Mouse (Mus musculus): ENCODE measurements at regions not wholly inside any gene's neighbourhood (a gene's known extent, or its start where the extent isn't known, plus 50 kb on each side); places are given as distances from the start of the nearest gene placed in this dataset.
"Not testable (repeated sequence)": the region's sequence is repeated elsewhere in the genome, so short reads cannot be mapped to it uniquely, and the experiment has no call there.

- not testable (repeated sequence) for H3K4me1 ChIP-seq (replicated peaks; ENCODE audit: control insufficient read depth, insufficient read depth, low read length); ATAC-seq (replicated peaks; ENCODE audit: low FRiP score, low TSS enrichment, low read depth); H3K27me3 ChIP-seq (replicated peaks; ENCODE audit: control insufficient read depth, insufficient read depth, low read length); H3K9me3 ChIP-seq (ENCODE audit: control insufficient read depth, low read length); H3K4me2 ChIP-seq (ENCODE audit: low read length); H3K36me3 ChIP-seq (ENCODE audit: control insufficient read depth, insufficient read depth, low read length); H3K9ac ChIP-seq (ENCODE audit: low read length); DNase-seq (ENCODE audit: low spot score); H3K27ac ChIP-seq (ENCODE audit: low read depth); H3K4me3 ChIP-seq (ENCODE audit: low read depth, low read length)
- 82% methylated on average over 4 of the region's 4 CpGs for WGBS
Observed at GRCm38 (mm10) chr6:48341367-48341766, 54.0 kb upstream of the Krba1 start.

- ATAC-seq (replicated peaks; ENCODE audit: low FRiP score, low TSS enrichment, low read depth): not testable (repeated sequence)
Observed at GRCm38 (mm10) chr6:48336964-48337363, 58.4 kb upstream of the Krba1 start.

GRCm38 (mm10) chr6:48288011-48288410 lies 107.4 kb upstream of the Krba1 start:
- WGBS: 79% methylated on average over 1 of the region's 1 CpGs

More at GRCm38 (mm10) chr6:48336964-48337363, 58.4 kb upstream of the Krba1 start:
- not testable (repeated sequence) for H3K4me2 ChIP-seq (ENCODE audit: low read length); DNase-seq (ENCODE audit: low spot score); H3K27ac ChIP-seq (ENCODE audit: low read depth); H3K9ac ChIP-seq (ENCODE audit: low read length); H3K36me3 ChIP-seq (ENCODE audit: control insufficient read depth, insufficient read depth, low read length); H3K27me3 ChIP-seq (replicated peaks; ENCODE audit: control insufficient read depth, insufficient read depth, low read length); H3K9me3 ChIP-seq (ENCODE audit: control insufficient read depth, low read length); H3K4me1 ChIP-seq (replicated peaks; ENCODE audit: control insufficient read depth, insufficient read depth, low read length); H3K4me3 ChIP-seq (ENCODE audit: low read depth, low read length)
- WGBS: 81% methylated on average over 3 of the region's 3 CpGs

GRCm38 (mm10) chr6:48279646-48280045 lies 115.7 kb upstream of the Krba1 start:
- H3K9ac ChIP-seq (ENCODE audit: low read length); H3K4me3 ChIP-seq (ENCODE audit: low read depth, low read length); H3K9me3 ChIP-seq (ENCODE audit: control insufficient read depth, low read length); H3K4me1 ChIP-seq (replicated peaks; ENCODE audit: control insufficient read depth, insufficient read depth, low read length); H3K36me3 ChIP-seq (ENCODE audit: control insufficient read depth, insufficient read depth, low read length); DNase-seq (ENCODE audit: low spot score); H3K4me2 ChIP-seq (ENCODE audit: low read length); ATAC-seq (replicated peaks; ENCODE audit: low FRiP score, low TSS enrichment, low read depth); H3K27ac ChIP-seq (ENCODE audit: low read depth); H3K27me3 ChIP-seq (replicated peaks; ENCODE audit: control insufficient read depth, insufficient read depth, low read length): not testable (repeated sequence)
- WGBS: 32% methylated on average over 1 of the region's 1 CpGs

More at GRCm38 (mm10) chr6:48288011-48288410, 107.4 kb upstream of the Krba1 start:
- Histone ChIP-seq H3K36me3 (ENCODE audit: control insufficient read depth, insufficient read depth, low read length) (no peaks in the 10 kb centered on the region), H3K4me2 (ENCODE audit: low read length) (no peak overlapping the region), H3K9ac (ENCODE audit: low read length) (no peak overlapping the region), H3K4me3 (ENCODE audit: low read depth, low read length) (no peak overlapping the region), H3K9me3 (ENCODE audit: control insufficient read depth, low read length) (no peaks in the 10 kb centered on the region), H3K27me3 (replicated peaks; ENCODE audit: control insufficient read depth, insufficient read depth, low read length) (no peaks in the 10 kb centered on the region), H3K4me1 (replicated peaks; ENCODE audit: control insufficient read depth, insufficient read depth, low read length) (no peaks in the 10 kb centered on the region), H3K27ac (ENCODE audit: low read depth) (no peak overlapping the region)
- ATAC-seq (replicated peaks; ENCODE audit: low FRiP score, low TSS enrichment, low read depth): no peak
- peak; percentile 50 for DNase-seq (ENCODE audit: low spot score)

GRCm38 (mm10) chr6:48261563-48261962 lies 133.8 kb upstream of the Krba1 start:
- not testable (repeated sequence) for ATAC-seq (replicated peaks; ENCODE audit: low FRiP score, low TSS enrichment, low read depth); DNase-seq (ENCODE audit: low spot score); H3K9ac ChIP-seq (ENCODE audit: low read length)

GRCm38 (mm10) chr6:48252989-48253388 lies 142.4 kb upstream of the Krba1 start:
- not testable (repeated sequence) for H3K4me2 ChIP-seq (ENCODE audit: low read length); H3K9me3 ChIP-seq (ENCODE audit: control insufficient read depth, low read length); H3K36me3 ChIP-seq (ENCODE audit: control insufficient read depth, insufficient read depth, low read length); ATAC-seq (replicated peaks; ENCODE audit: low FRiP score, low TSS enrichment, low read depth); H3K27me3 ChIP-seq (replicated peaks; ENCODE audit: control insufficient read depth, insufficient read depth, low read length); DNase-seq (ENCODE audit: low spot score); H3K27ac ChIP-seq (ENCODE audit: low read depth); H3K4me1 ChIP-seq (replicated peaks; ENCODE audit: control insufficient read depth, insufficient read depth, low read length); H3K4me3 ChIP-seq (ENCODE audit: low read depth, low read length); H3K9ac ChIP-seq (ENCODE audit: low read length)

More at GRCm38 (mm10) chr6:48261563-48261962, 133.8 kb upstream of the Krba1 start:
- not testable (repeated sequence) for H3K9me3 ChIP-seq (ENCODE audit: control insufficient read depth, low read length); H3K4me1 ChIP-seq (replicated peaks; ENCODE audit: control insufficient read depth, insufficient read depth, low read length); H3K27ac ChIP-seq (ENCODE audit: low read depth); H3K27me3 ChIP-seq (replicated peaks; ENCODE audit: control insufficient read depth, insufficient read depth, low read length); H3K4me2 ChIP-seq (ENCODE audit: low read length); H3K4me3 ChIP-seq (ENCODE audit: low read depth, low read length); H3K36me3 ChIP-seq (ENCODE audit: control insufficient read depth, insufficient read depth, low read length)

- Histone ChIP-seq H3K9ac (ENCODE audit: low read length) (no peak overlapping the region), H3K27me3 (replicated peaks; ENCODE audit: control insufficient read depth, insufficient read depth, low read length) (no peaks in the 10 kb centered on the region), H3K36me3 (ENCODE audit: control insufficient read depth, insufficient read depth, low read length) (no peaks in the 10 kb centered on the region), H3K4me2 (ENCODE audit: low read length) (no peak overlapping the region), H3K4me3 (ENCODE audit: low read depth, low read length) (no peak overlapping the region), H3K27ac (ENCODE audit: low read depth) (no peak overlapping the region), H3K4me1 (replicated peaks; ENCODE audit: control insufficient read depth, insufficient read depth, low read length) (no peaks in the 10 kb centered on the region), H3K9me3 (ENCODE audit: control insufficient read depth, low read length) (no peaks in the 10 kb centered on the region)
- ATAC-seq (replicated peaks; ENCODE audit: low FRiP score, low TSS enrichment, low read depth) (no peak), DNase-seq (ENCODE audit: low spot score) (no peak)
- 65% methylated on average over 1 of the region's 1 CpGs for WGBS
Observed at GRCm38 (mm10) chr6:48251954-48252353, 143.4 kb upstream of the Krba1 start.

- not testable (repeated sequence) for H3K9ac ChIP-seq (ENCODE audit: low read length); H3K4me1 ChIP-seq (replicated peaks; ENCODE audit: control insufficient read depth, insufficient read depth, low read length); H3K27me3 ChIP-seq (replicated peaks; ENCODE audit: control insufficient read depth, insufficient read depth, low read length); H3K4me2 ChIP-seq (ENCODE audit: low read length); H3K27ac ChIP-seq (ENCODE audit: low read depth); H3K9me3 ChIP-seq (ENCODE audit: control insufficient read depth, low read length); DNase-seq (ENCODE audit: low spot score); ATAC-seq (replicated peaks; ENCODE audit: low FRiP score, low TSS enrichment, low read depth); H3K36me3 ChIP-seq (ENCODE audit: control insufficient read depth, insufficient read depth, low read length); H3K4me3 ChIP-seq (ENCODE audit: low read depth, low read length)
Observed at GRCm38 (mm10) chr6:48244191-48244590, 151.2 kb upstream of the Krba1 start.

- Histone ChIP-seq H3K4me2 (ENCODE audit: low read length) (no peak overlapping the region), H3K4me3 (ENCODE audit: low read depth, low read length) (no peak overlapping the region), H3K27ac (ENCODE audit: low read depth) (no peak overlapping the region), H3K9ac (ENCODE audit: low read length) (no peak overlapping the region), H3K27me3 (replicated peaks; ENCODE audit: control insufficient read depth, insufficient read depth, low read length) (no peaks in the 10 kb centered on the region), H3K4me1 (replicated peaks; ENCODE audit: control insufficient read depth, insufficient read depth, low read length) (no peaks in the 10 kb centered on the region), H3K36me3 (ENCODE audit: control insufficient read depth, insufficient read depth, low read length) (no peaks in the 10 kb centered on the region), H3K9me3 (ENCODE audit: control insufficient read depth, low read length) (no peaks in the 10 kb centered on the region)
- DNase-seq (ENCODE audit: low spot score) (no peak), ATAC-seq (replicated peaks; ENCODE audit: low FRiP score, low TSS enrichment, low read depth) (no peak)
- 54% methylated on average over 9 of the region's 9 CpGs for WGBS
Observed at GRCm38 (mm10) chr6:48227431-48227830, 141.0 kb upstream of the Zfp746 start.

Measured in intestine, embryonic 14.5 days (tissue).